Mouse (Mus musculus) MEL (cell line): ENCODE results near the gene Chrna9. TPM values are rescaled to one million over a fixed set of nuclear protein-coding genes. Genes with fewer than 3 reads are reported as not detected.

Experiments
- DNase-seq: peaks from one replicate; pipeline ENCODE4 v3.0.0; 2011; ENCODE audit warnings: low read depth, low spot score
- H3K27ac ChIP-seq: 2 replicates; pipeline ENCODE4 v1.5.1; 2012; ENCODE audit warnings: low read depth, mild to moderate bottlenecking, control low read depth, low read length, moderate library complexity; ENCODE audit not compliant: control insufficient read depth
- H3K27me3 ChIP-seq, 2 experiments: fragments of 150-350 bp in 1 of 2; sonication (generic) in 1 of 2; 2 replicates each; pipeline ENCODE4 v1.6.1; 2012; ENCODE audit warnings: low read length in 2 of 2, mild to moderate bottlenecking in 2 of 2, improper control_type of control experiment in 1 of 2, moderate library complexity in 1 of 2; ENCODE audit not compliant: insufficient read depth in 2 of 2, control insufficient read depth in 1 of 2
- H3K36me3 ChIP-seq, 2 experiments: 2 replicates each; pipeline ENCODE4 v1.6.1; 2012 to 2014; ENCODE audit warnings: low read length in 2 of 2, improper control_type of control experiment in 1 of 2, inconsistent platforms in 1 of 2, mild to moderate bottlenecking in 1 of 2; ENCODE audit not compliant: insufficient read depth in 2 of 2, control insufficient read depth in 1 of 2
- H3K4me1 ChIP-seq, 2 experiments: fragments of 150-350 bp in 1 of 2; sonication (generic) in 1 of 2; 2 replicates each; pipeline ENCODE4 v1.6.1; 2012; ENCODE audit warnings: low read length in 2 of 2, improper control_type of control experiment in 1 of 2, mild to moderate bottlenecking in 1 of 2; ENCODE audit not compliant: insufficient read depth in 2 of 2, control insufficient read depth in 1 of 2
- H3K4me3 ChIP-seq, 2 experiments: fragments of 150-350 bp in 1 of 2; sonication (generic) in 1 of 2; 2 replicates each; pipeline ENCODE4 v1.5.1; 2012; ENCODE audit warnings: low read depth in 2 of 2, low read length in 2 of 2, mild to moderate bottlenecking in 2 of 2, moderate library complexity in 2 of 2, control low read depth in 1 of 2, improper control_type of control experiment in 1 of 2; ENCODE audit not compliant: control insufficient read depth in 1 of 2, insufficient read depth in 1 of 2
- H3K79me2 ChIP-seq: 2 replicates; pipeline ENCODE4 v1.6.1; 2012; ENCODE audit warnings: mild to moderate bottlenecking, low read length, moderate library complexity; ENCODE audit not compliant: control insufficient read depth, poor library complexity, insufficient read depth
- H3K9ac ChIP-seq: 2 replicates; pipeline ENCODE4 v1.6.1; 2012; ENCODE audit warnings: low read depth, mild to moderate bottlenecking, control low read depth, low read length, moderate library complexity; ENCODE audit not compliant: control insufficient read depth, poor library complexity, severe bottlenecking
- H3K9me3 ChIP-seq: fragments of 150-350 bp; sonication (generic); replicated peaks from 2 replicates; pipeline ENCODE4 v1.6.1; 2012; ENCODE audit warnings: mild to moderate bottlenecking, low read length, improper control_type of control experiment, moderate library complexity; ENCODE audit not compliant: insufficient read depth
- CTCF ChIP-seq, 3 experiments: IDR thresholded peaks in 2 of 3; conservative IDR thresholded peaks in 1 of 3; 2 replicates each; pipeline ENCODE4 v1.5.1; 2011 to 2012; ENCODE audit warnings: low read length in 3 of 3, low read depth in 2 of 3, mild to moderate bottlenecking in 2 of 3, improper control_type of control experiment in 1 of 3, inconsistent platforms in 1 of 3, mixed read lengths in 1 of 3, moderate library complexity in 1 of 3; ENCODE audit not compliant: control insufficient read depth in 1 of 3, insufficient read depth in 1 of 3, poor library complexity in 1 of 3, severe bottlenecking in 1 of 3
- ELF1 ChIP-seq: IDR thresholded peaks from 2 replicates; pipeline ENCODE4 v1.6.1; 2014; ENCODE audit warnings: low read depth, mild to moderate bottlenecking, inconsistent platforms, low read length, improper control_type of control experiment, moderate library complexity
- ETS1 ChIP-seq: IDR thresholded peaks from 2 replicates; pipeline ENCODE4 v1.6.1; 2012; ENCODE audit warnings: low read depth, mild to moderate bottlenecking, inconsistent platforms, low read length, improper control_type of control experiment, moderate library complexity
- GABPA ChIP-seq: IDR thresholded peaks from 2 replicates; pipeline ENCODE4 v1.6.1; 2012; ENCODE audit warnings: low read depth, mild to moderate bottlenecking, inconsistent platforms, low read length, improper control_type of control experiment, moderate library complexity
- GATA1 ChIP-seq: IDR thresholded peaks from 2 replicates; pipeline ENCODE4 v1.6.1; 2011; ENCODE audit warnings: low read depth, low read length, improper control_type of control experiment
- MAX ChIP-seq: IDR thresholded peaks from 2 replicates; pipeline ENCODE4 v1.6.1; 2011; ENCODE audit warnings: low read length, improper control_type of control experiment
- MXI1 ChIP-seq: IDR thresholded peaks from 2 replicates; pipeline ENCODE4 v1.6.1; 2011; ENCODE audit warnings: mild to moderate bottlenecking, low read depth, low read length, improper control_type of control experiment
- NELFE ChIP-seq: IDR thresholded peaks from 2 replicates; pipeline ENCODE4 v1.6.1; 2011; ENCODE audit warnings: low read depth, low read length, improper control_type of control experiment
- RAD21 ChIP-seq: IDR thresholded peaks from 2 replicates; pipeline ENCODE4 v1.6.1; 2011; ENCODE audit warnings: mild to moderate bottlenecking, low read depth, low read length, improper control_type of control experiment
- RCOR1 ChIP-seq: IDR thresholded peaks from 2 replicates; pipeline ENCODE4 v1.6.1; 2012; ENCODE audit warnings: low read depth, mild to moderate bottlenecking, inconsistent platforms, low read length, improper control_type of control experiment
- SMC3 ChIP-seq: IDR thresholded peaks from 2 replicates; pipeline ENCODE4 v1.6.1; 2011; ENCODE audit warnings: low read depth, low read length, improper control_type of control experiment
- TAL1 ChIP-seq: IDR thresholded peaks from 2 replicates; pipeline ENCODE4 v1.6.1; 2012; ENCODE audit warnings: mild to moderate bottlenecking, inconsistent platforms, low read length, moderate library complexity, mixed read lengths
- TBP ChIP-seq: IDR thresholded peaks from 2 replicates; pipeline ENCODE4 v1.8.0; 2011; ENCODE audit warnings: low read depth, low read length, improper control_type of control experiment
- UBTF ChIP-seq: IDR thresholded peaks from 2 replicates; pipeline ENCODE4 v1.6.1; 2012; ENCODE audit warnings: low read depth, mild to moderate bottlenecking, inconsistent platforms, low read length, improper control_type of control experiment, moderate library complexity, borderline replicate concordance; ENCODE audit not compliant: insufficient read depth
- USF2 ChIP-seq, 2 experiments: IDR thresholded peaks; 2 replicates each; pipeline ENCODE4 v1.6.1; 2011 to 2012; ENCODE audit warnings: improper control_type of control experiment in 2 of 2, low read length in 2 of 2, borderline replicate concordance in 1 of 2, inconsistent platforms in 1 of 2, low read depth in 1 of 2, mild to moderate bottlenecking in 1 of 2; ENCODE audit not compliant: insufficient read depth in 1 of 2
- ZC3H11A ChIP-seq: IDR thresholded peaks from 2 replicates; pipeline ENCODE4 v1.6.1; 2012; ENCODE audit warnings: low read depth, mild to moderate bottlenecking, inconsistent platforms, low read length, improper control_type of control experiment
- ZMIZ1 ChIP-seq: IDR thresholded peaks from 2 replicates; pipeline ENCODE4 v1.6.1; 2012; ENCODE audit warnings: low read depth, mild to moderate bottlenecking, inconsistent platforms, low read length, improper control_type of control experiment, moderate library complexity
- polyA plus RNA-seq, 2 experiments: library from polyadenylated mRNA; stranded (reverse) in 1 of 2; unstranded in 1 of 2; fragments of >175 nt in 1 of 2; fragments of >200 nt in 1 of 2; gene quantifications; 2 replicates each; pipeline versions ENCODE4 v1.2.1 to v1.2.4; 2012; ENCODE audit warnings: low replicate concordance in 2 of 2, low read depth in 1 of 2; ENCODE audit not compliant: insufficient read length in 2 of 2, insufficient read depth in 1 of 2, missing spikeins in 1 of 2
- total RNA-seq: library from RNA; depleted of rRNA; stranded (reverse); fragments of 300-350 nt; gene quantifications from 2 replicates; pipeline ENCODE4 v1.2.3, GENCODE M21; 2012

Gene Chrna9
- total and polyA plus RNA-seq, 3 experiments = not detected

- no peak for TF ChIP-seq MAX
- peak; percentile 44 for DNase-seq
- H3K79me2 ChIP-seq = no peaks in the 10 kb centered on the region
- H3K9ac ChIP-seq = no peak overlapping the region
- H3K36me3 ChIP-seq = no peaks in the 10 kb centered on the region
- H3K27me3 ChIP-seq = no peaks in the 10 kb centered on the region
- H3K4me1 ChIP-seq = peaks cover 0 to 7% of the 10 kb centered on the region in 2 experiments; a peak in 2 of 4 replicates
- H3K4me3 ChIP-seq = no peak overlapping the region
- no peaks in the 10 kb centered on the region for H3K9me3 ChIP-seq
- H3K27ac ChIP-seq = no peak overlapping the region
Measured at GRCm38 (mm10) chr5:65949822-65950221, 15.1 kb downstream of the Chrna9 start.

GRCm38 (mm10) chr5:65950236-65950635 is 15.5 kb downstream of the Chrna9 start:
- H3K27me3 ChIP-seq = no peaks in the 10 kb centered on the region
- H3K36me3 ChIP-seq = no peaks in the 10 kb centered on the region
- H3K9ac ChIP-seq = no peak overlapping the region
- no peaks in the 10 kb centered on the region; the same call in 1 of the 2 replicates for H3K79me2 ChIP-seq
- no peak for TF ChIP-seq NELFE
- no peak for TF ChIP-seq GATA1
- TF ChIP-seq USF2 (IDR thresholded peaks at IDR 0.05; ENCODE audit: borderline replicate concordance in 1 of 2, insufficient read depth in 1 of 2, low read depth in 1 of 2, low read length in 2 of 2) = no peak
- TF ChIP-seq MXI1 = no peak
- no peak for TF ChIP-seq ZC3H11A
- TF ChIP-seq GABPA = no peak
- no peak for TF ChIP-seq CTCF (IDR thresholded peaks at IDR 0.05 in 2 of 3, conservative IDR thresholded peaks at IDR 0.05 in 1 of 3; ENCODE audit: control insufficient read depth in 1 of 3, insufficient read depth in 1 of 3, low read depth in 2 of 3, low read length in 3 of 3, poor library complexity in 1 of 3, severe bottlenecking in 1 of 3)
- no peak for TF ChIP-seq ZMIZ1
- TF ChIP-seq ELF1 = no peak
- no peak for TF ChIP-seq RCOR1
- TF ChIP-seq UBTF = no peak
- H3K4me3 ChIP-seq = no peak overlapping the region
- no peak overlapping the region for H3K27ac ChIP-seq
- H3K9me3 ChIP-seq = no peaks in the 10 kb centered on the region
- no peak for DNase-seq
- peaks cover 0 to 7% of the 10 kb centered on the region in 2 experiments; a peak in 2 of 4 replicates for H3K4me1 ChIP-seq

GRCm38 (mm10) chr5:65950679-65951512 is 16.2 kb downstream of the Chrna9 start:
- peak overlapping the region; percentile 19 to 40; a peak in 2 of 4 replicates for H3K4me3 ChIP-seq
- TF ChIP-seq TBP (no peak), ZC3H11A (0 out of 2 replicates have a peak, but pooled peaks have one; percentile 7), MAX (no peak), SMC3 (peak; percentile 53), CTCF (IDR thresholded peaks at IDR 0.05 in 2 of 3, conservative IDR thresholded peaks at IDR 0.05 in 1 of 3; ENCODE audit: control insufficient read depth in 1 of 3, insufficient read depth in 1 of 3, low read depth in 2 of 3, low read length in 3 of 3, poor library complexity in 1 of 3, severe bottlenecking in 1 of 3) (peak in 2 of 3 experiments; percentile 6 to 45; a peak in 2 of 6 replicates), RAD21 (peak; percentile 6; the same call in 1 of the 2 replicates), ETS1 (no peak), TAL1 (no peak), ELF1 (peak; percentile 45; the same call in 1 of the 2 replicates)
- peak overlapping the region; percentile 32 for H3K9ac ChIP-seq
- DNase-seq = peak; percentile 72
- no peaks in the 10 kb centered on the region for H3K27me3 ChIP-seq
- 0 out of 2 replicates have a peak overlapping the region, but pooled peaks have one; percentile 35 for H3K27ac ChIP-seq
- no peaks in the 10 kb centered on the region for H3K36me3 ChIP-seq
- H3K4me1 ChIP-seq = peaks cover 0 to 7% of the 10 kb centered on the region in 2 experiments; a peak in 2 of 4 replicates
- no peaks in the 10 kb centered on the region for H3K9me3 ChIP-seq
- no peaks in the 10 kb centered on the region; the same call in 1 of the 2 replicates for H3K79me2 ChIP-seq
